Mouse (Mus musculus): ENCODE data around the gene Gga1.

Gene Gga1

DNA sequence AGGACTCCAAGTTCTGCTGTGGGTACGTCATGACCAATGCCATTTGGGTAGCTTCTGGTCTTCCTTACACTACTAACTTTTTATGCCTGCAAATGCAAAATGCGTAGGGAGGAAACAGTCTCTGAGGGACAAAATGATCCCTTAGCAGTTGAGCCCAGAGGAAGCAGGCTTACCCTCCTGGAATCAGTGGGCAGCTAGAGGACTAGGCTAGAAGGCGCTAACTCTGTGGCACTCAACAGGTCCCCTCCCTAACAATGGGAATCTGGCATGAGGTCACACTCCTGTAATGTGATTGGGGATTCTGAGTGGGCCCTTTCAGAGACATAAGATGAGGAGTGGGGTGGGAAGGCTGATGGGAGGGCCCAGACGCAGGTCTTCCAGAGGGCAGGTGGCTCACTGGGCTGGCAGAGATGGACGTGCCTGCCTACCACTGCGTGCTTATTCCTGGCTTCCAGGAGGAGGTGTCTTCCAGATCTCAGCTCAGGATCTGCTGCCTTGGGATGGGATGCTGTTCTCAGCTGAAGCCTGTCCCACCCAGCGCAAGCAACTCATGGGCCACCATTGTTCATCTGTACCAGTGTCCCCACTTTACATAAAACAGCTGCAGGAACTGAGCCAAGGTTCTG lies 53.9 kb downstream of the Gga1 start:
- no peak for DNase-seq (ENCODE audit: extremely low read depth, low read depth, low spot score)

DNA sequence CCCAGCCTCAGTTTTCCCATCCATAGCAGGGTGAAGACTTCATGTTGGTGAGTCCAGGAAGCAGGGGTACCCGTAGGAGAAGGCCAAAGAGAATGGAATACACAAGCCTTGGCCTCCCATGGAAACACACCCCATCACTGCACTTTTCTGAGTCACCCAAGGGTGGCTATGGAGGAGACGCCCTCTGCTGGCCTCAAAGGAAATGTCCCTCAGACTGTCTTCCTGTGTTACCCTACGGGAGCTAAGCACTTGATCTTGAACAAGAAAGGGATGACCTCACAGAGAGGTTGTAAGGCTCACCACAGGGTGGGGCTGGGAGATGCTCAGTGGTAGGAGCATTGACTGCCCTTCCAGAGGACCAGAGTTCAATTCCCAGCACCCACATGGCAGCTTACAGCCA lies 54.6 kb downstream of the Gga1 start:
- no peak for DNase-seq (ENCODE audit: extremely low read depth, low read depth, low spot score)

DNA sequence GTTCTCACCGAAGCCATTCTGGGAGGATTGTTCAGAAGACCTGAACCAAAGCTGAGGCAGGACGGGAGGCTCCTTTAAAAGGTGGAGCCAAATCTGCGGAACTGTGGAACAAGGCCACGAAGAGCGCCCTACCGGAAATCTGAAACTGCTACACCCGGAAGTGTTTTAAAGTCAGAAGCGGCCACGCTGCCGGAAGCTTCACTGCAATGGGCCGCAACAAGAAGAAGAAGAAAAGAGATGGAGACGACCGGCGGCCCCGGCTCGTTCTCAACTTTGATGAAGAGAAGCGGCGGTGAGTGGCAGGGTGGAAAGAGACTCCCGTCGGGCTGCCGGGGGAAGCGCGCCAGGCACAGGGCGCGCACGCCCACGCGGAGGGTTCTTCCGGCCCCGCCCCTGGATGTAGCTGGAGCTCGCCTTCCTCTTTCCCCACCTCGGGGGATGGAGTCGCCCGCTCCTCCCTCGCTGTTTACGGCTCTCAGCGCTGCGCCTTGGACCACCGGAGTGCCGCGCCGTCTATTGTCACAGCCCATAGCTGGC lies 57.9 kb downstream of the Gga1 start, which contains the start of gene Nol12:
Gene Nol12 (plus strand): TSS at position 150 of the 537 bp plus-strand sequence.
- no peak for DNase-seq (ENCODE audit: extremely low read depth, low read depth, low spot score)

DNA sequence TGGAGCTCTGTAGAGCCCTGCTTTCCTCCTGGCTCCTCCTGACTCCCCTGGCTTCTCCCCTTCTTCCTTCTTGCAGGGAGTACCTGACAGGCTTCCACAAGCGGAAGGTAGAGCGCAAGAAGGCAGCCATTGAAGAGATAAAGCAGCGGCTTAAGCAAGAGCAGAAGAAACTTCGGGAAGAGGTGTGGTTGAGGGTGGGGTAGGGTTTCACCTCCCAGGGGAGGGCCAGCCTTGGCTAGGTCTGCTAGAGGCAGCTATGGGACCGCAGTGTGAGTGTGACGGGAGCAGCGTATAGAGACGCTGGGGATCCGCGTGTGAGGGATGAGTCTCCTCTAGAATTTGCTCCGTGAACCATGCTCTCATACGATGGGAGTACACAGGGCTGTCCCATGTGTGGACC lies 59.4 kb downstream of the Gga1 start:
- no peak for DNase-seq (ENCODE audit: extremely low read depth, low read depth, low spot score)

DNA sequence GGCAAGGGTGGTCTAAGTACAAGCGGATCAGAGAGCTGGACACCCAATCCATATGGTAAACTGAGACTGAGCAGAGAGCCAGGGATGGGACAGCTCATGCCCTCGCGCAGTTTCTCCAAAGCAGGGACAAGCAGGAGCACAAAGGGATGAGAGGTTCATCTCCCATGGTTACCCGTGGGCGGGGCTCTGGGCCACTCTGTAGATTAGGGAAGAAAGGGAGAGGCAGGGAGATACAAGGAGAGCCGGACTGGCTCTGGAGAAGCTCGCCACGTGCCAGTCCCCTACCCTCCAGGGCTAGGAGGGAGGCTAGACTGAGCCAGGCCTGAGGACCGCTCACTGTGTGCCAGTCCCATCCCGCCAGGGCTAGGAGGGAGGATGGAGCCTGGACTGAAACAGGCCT lies 60.3 kb downstream of the Gga1 start:
- DNase-seq (ENCODE audit: extremely low read depth, low read depth, low spot score): no peak

DNA sequence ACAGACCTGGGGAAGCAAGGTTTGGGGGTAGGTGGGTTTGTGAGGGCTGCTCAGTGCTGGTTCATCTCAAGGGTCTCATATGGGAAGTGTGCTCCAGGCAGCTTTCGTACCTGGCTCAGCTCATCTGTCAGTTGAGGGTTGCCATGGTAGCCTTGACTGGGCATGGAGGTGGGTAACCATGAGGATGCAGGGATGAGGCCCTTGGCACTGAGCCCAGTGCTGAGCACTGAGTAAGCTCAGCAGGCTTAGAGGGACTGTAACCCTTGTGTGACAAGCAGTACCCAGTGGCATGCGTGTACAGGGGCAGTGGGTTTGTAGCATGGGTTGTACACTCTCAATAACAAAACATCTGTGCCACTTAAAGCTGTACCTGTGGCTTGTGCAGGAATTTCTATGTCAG lies 61.0 kb downstream of the Gga1 start:
- DNase-seq (ENCODE audit: extremely low read depth, low read depth, low spot score): no peak

DNA sequence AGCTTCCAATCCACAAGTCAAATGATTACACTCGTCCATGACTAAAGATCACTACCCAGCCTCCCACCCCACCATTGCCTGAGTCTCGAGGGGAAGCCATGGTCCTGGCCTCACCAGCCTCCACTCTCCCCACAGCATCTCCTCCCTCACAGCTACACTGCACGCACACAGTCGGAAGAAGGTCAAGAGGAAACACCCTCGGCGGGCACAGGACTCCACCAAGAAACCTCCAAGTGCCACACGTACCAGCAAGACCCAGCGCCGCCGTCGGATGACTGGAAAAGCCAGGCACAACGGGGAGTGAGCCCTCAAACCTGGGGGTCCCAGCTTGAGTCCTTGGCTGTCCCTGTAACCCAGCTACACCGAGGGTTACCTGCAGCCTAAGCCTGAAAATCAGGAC lies 63.3 kb downstream of the Gga1 start:
- no peak for DNase-seq (ENCODE audit: extremely low read depth, low read depth, low spot score)

DNA sequence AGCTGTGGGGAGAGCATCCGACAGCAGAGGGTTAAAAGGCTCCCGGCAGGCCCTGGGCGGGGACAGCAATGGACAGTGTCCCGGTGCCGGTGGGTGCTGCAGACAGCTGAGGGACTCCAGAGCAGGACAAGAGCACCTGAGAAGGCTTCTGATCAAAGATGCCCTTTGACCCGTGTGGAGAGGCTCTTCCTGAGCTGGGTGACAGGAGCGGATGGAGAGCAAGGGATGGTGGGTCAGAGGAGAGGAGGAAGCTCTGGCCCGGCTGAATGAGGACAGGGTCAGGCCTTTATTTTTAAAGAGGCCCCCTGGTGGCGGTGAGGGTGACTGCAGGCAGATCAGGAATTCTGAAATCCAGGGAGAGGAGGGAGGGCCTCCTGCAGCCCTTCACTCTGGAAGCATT lies 65.7 kb downstream of the Gga1 start:
- DNase-seq (ENCODE audit: extremely low read depth, low read depth, low spot score): no peak

Measured in fat pad, adult 2 months (tissue).